Mouse (Mus musculus): Measurements from ENCODE around the gene Eif3l.
A peak's percentile ranks its signal among the peaks of the same experiment; 100 is the strongest.

Eif3l gene

GRCm38 (mm10) chr15:79097611-79098025, 22.6 kb downstream of the Eif3l start:
- no peak for TF ChIP-seq GATA4 (IDR thresholded peaks at IDR 0.05; ENCODE audit: insufficient replicate concordance, low read length)

- TF ChIP-seq GATA4 (IDR thresholded peaks at IDR 0.05; ENCODE audit: insufficient replicate concordance, low read length), result no peak
Measured at GRCm38 (mm10) chr15:79098220-79098619, 23.2 kb downstream of the Eif3l start.

- TF ChIP-seq GATA4 (IDR thresholded peaks at IDR 0.05; ENCODE audit: insufficient replicate concordance, low read length), result peak; percentile 50; the same call in 1 of the 2 replicates
Measured at GRCm38 (mm10) chr15:79098868-79099267, 23.9 kb downstream of the Eif3l start.

GRCm38 (mm10) chr15:79099456-79099855, 24.5 kb downstream of the Eif3l start:
- TF ChIP-seq GATA4 (IDR thresholded peaks at IDR 0.05; ENCODE audit: insufficient replicate concordance, low read length), result no peak

GRCm38 (mm10) chr15:79100391-79100790, 25.4 kb downstream of the Eif3l start:
- TF ChIP-seq GATA4 (IDR thresholded peaks at IDR 0.05; ENCODE audit: insufficient replicate concordance, low read length), result no peak

GRCm38 (mm10) chr15:79101531-79101930, 26.6 kb downstream of the Eif3l start:
- no peak for TF ChIP-seq GATA4 (IDR thresholded peaks at IDR 0.05; ENCODE audit: insufficient replicate concordance, low read length)

- no peak for TF ChIP-seq GATA4 (IDR thresholded peaks at IDR 0.05; ENCODE audit: insufficient replicate concordance, low read length)
Measured at GRCm38 (mm10) chr15:79103264-79103663, 28.3 kb downstream of the Eif3l start.

- TF ChIP-seq GATA4 (IDR thresholded peaks at IDR 0.05; ENCODE audit: insufficient replicate concordance, low read length), result no peak
Measured at GRCm38 (mm10) chr15:79105804-79106203, 30.8 kb downstream of the Eif3l start.

- TF ChIP-seq GATA4 (IDR thresholded peaks at IDR 0.05; ENCODE audit: insufficient replicate concordance, low read length), result no peak
Measured at GRCm38 (mm10) chr15:79107966-79108365, 33.0 kb downstream of the Eif3l start.

- no peak for TF ChIP-seq GATA4 (IDR thresholded peaks at IDR 0.05; ENCODE audit: insufficient replicate concordance, low read length)
Measured at GRCm38 (mm10) chr15:79108421-79109320, 33.7 kb downstream of the Eif3l start, which contains the start of gene Micall1. Gene Micall1, plus strand, starts transcription at chr15:79108898.

- TF ChIP-seq GATA4 (IDR thresholded peaks at IDR 0.05; ENCODE audit: insufficient replicate concordance, low read length), result no peak
Measured at GRCm38 (mm10) chr15:79109321-79109934, 34.4 kb downstream of the Eif3l start.

GRCm38 (mm10) chr15:79110031-79110430, 35.1 kb downstream of the Eif3l start:
- TF ChIP-seq GATA4 (IDR thresholded peaks at IDR 0.05; ENCODE audit: insufficient replicate concordance, low read length), result no peak

- TF ChIP-seq GATA4 (IDR thresholded peaks at IDR 0.05; ENCODE audit: insufficient replicate concordance, low read length), result no peak
Measured at GRCm38 (mm10) chr15:79110528-79110927, 35.5 kb downstream of the Eif3l start.

GRCm38 (mm10) chr15:79111774-79112173, 36.8 kb downstream of the Eif3l start:
- TF ChIP-seq GATA4 (IDR thresholded peaks at IDR 0.05; ENCODE audit: insufficient replicate concordance, low read length), result no peak

GRCm38 (mm10) chr15:79115276-79115675, 40.3 kb downstream of the Eif3l start:
- TF ChIP-seq GATA4 (IDR thresholded peaks at IDR 0.05; ENCODE audit: insufficient replicate concordance, low read length), result no peak

GRCm38 (mm10) chr15:79119491-79119890, 44.5 kb downstream of the Eif3l start:
- no peak for TF ChIP-seq GATA4 (IDR thresholded peaks at IDR 0.05; ENCODE audit: insufficient replicate concordance, low read length)
